Mouse (Mus musculus): ENCODE measurements around the gene Gramd2.

- TF ChIP-seq CTCF (IDR thresholded peaks at IDR 0.05; ENCODE audit: low read depth, low read length) (no peak), POLR2A (IDR thresholded peaks at IDR 0.05; ENCODE audit: extremely low read depth, insufficient read depth, low read length) (no peak)
Measured at GRCm38 (mm10) chr9:59691635-59692094, 11.7 kb downstream of the Gramd2 start.

Measured in liver, adult 2 months (tissue).